Mouse (Mus musculus): ENCODE measurements around the gene Rgs17.

Gene Rgs17

DNA sequence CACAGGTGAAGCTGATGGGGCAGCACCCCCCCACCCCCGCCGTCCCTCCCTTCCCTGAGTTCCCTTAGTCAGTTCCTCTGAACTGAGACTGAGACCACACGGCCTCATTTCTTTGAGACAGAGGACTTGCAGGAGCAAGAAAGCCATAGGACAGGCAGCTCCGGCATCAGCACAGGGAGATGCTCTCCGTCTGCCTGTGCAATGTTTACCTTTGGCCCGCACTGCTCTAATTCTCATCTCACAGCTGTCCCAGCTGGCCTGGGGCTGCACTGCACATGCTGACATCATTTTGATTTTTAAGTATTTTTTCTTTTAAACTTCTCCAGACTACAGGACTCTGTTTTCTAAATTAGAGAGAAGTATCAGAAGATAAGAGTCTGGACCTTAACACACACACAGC lies 119.3 kb downstream of the Rgs17 start:
- TF ChIP-seq POU5F1 (IDR thresholded peaks at IDR 0.05; ENCODE audit: borderline replicate concordance, low read length) (no peak), NANOG (IDR thresholded peaks at IDR 0.05; ENCODE audit: borderline replicate concordance, low read length) (no peak), CTCF (conservative IDR thresholded peaks at IDR 0.05; ENCODE audit: low read length) (no peak)
- peaks cover 56% of the 10 kb centered on the region for H3K36me3 ChIP-seq (ENCODE audit: insufficient read depth, low read length)
- H3K4me3 ChIP-seq (replicated peaks; ENCODE audit: low read length): peak overlapping the region; percentile 97
- no peaks in the 10 kb centered on the region for H3K9me3 ChIP-seq (ENCODE audit: low read length)
- H3K4me1 ChIP-seq (replicated peaks; ENCODE audit: low read depth, low read length): peaks cover 62% of the 10 kb centered on the region
- H3K27me3 ChIP-seq (ENCODE audit: insufficient read depth, low read length): no peaks in the 10 kb centered on the region

DNA sequence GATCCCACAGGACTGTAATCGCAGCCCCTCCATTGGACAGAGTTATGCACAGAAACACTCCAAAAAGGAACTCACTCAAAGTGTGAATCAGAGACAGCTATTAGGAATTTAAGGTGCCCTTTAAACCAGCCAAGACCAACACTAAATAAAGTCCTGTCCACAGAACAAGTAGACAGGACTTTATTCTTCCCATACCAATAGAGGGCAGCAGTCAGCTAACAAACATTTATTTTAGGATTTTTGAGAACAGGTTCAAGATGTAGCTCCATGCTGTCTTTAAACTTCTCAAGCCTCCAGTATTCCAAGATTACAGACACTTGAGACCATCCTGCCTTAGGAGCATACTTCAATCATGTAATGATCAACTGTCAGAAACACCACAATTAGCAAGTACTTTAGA lies 121.7 kb downstream of the Rgs17 start:
- H3K9me3 ChIP-seq (ENCODE audit: low read length): no peaks in the 10 kb centered on the region
- H3K4me1 ChIP-seq (replicated peaks; ENCODE audit: low read depth, low read length): peaks cover 62% of the 10 kb centered on the region
- no peaks in the 10 kb centered on the region for H3K27me3 ChIP-seq (ENCODE audit: insufficient read depth, low read length)
- peak overlapping the region; percentile 97 for H3K4me3 ChIP-seq (replicated peaks; ENCODE audit: low read length)
- peaks cover 60% of the 10 kb centered on the region for H3K36me3 ChIP-seq (ENCODE audit: insufficient read depth, low read length)
- TF ChIP-seq CTCF (conservative IDR thresholded peaks at IDR 0.05; ENCODE audit: low read length) (peak; percentile 73), NANOG (IDR thresholded peaks at IDR 0.05; ENCODE audit: borderline replicate concordance, low read length) (no peak)

DNA sequence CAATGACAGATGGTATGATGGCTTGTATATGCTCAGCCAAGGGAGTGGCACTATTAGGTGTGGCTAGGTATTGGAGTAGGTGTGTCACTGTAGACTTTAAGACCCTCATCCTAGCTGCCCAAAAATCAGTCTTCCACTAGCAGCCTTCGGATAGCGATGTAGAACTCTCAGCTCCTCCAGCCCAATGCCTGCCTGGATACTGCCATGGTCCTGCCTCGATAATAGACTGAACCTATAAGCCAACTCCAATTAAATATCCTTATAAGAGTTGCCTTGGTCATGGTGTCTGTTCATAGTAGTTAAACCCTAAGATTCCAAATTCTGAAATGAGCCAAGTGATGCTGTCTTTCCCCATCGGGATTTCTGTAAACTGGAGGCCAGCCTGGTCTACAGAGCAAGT lies 124.1 kb downstream of the Rgs17 start:
- Histone ChIP-seq H3K4me1 (replicated peaks; ENCODE audit: low read depth, low read length) (peaks cover 62% of the 10 kb centered on the region), H3K27me3 (ENCODE audit: insufficient read depth, low read length) (no peaks in the 10 kb centered on the region), H3K9me3 (ENCODE audit: low read length) (no peaks in the 10 kb centered on the region), H3K36me3 (ENCODE audit: insufficient read depth, low read length) (peaks cover 53% of the 10 kb centered on the region), H3K4me3 (replicated peaks; ENCODE audit: low read length) (no peak overlapping the region)
- TF ChIP-seq NANOG (IDR thresholded peaks at IDR 0.05; ENCODE audit: borderline replicate concordance, low read length) (no peak), CTCF (conservative IDR thresholded peaks at IDR 0.05; ENCODE audit: low read length) (no peak), POU5F1 (IDR thresholded peaks at IDR 0.05; ENCODE audit: borderline replicate concordance, low read length) (no peak)

DNA sequence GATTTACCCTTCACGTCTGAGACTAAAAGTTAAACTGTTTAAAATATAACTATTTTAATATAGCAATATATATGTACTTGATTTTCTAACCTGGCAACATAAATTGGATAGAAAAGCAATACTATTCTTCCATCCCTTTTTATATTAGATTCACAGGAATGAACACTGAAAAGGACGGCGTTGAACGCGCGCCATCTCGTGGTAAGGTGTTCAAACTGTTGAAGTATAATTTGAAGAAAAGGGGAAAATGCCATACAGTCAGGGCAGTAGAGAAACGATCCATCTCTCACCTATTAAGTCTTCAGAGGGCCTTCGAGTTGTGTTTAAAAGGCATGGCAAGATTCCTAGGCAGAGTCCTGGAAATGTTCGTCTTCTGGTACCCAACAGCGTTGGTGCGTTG lies 131.5 kb downstream of the Rgs17 start:
- Histone ChIP-seq H3K36me3 (ENCODE audit: insufficient read depth, low read length) (no peaks in the 10 kb centered on the region), H3K4me3 (replicated peaks; ENCODE audit: low read length) (no peak overlapping the region), H3K27me3 (ENCODE audit: insufficient read depth, low read length) (0 out of 2 replicates have a peak, but pooled peaks cover 4% of the 10 kb centered on the region), H3K4me1 (replicated peaks; ENCODE audit: low read depth, low read length) (0 out of 2 replicates have a peak, but pooled peaks cover 5% of the 10 kb centered on the region), H3K9me3 (ENCODE audit: low read length) (no peaks in the 10 kb centered on the region)
- TF ChIP-seq NANOG (IDR thresholded peaks at IDR 0.05; ENCODE audit: borderline replicate concordance, low read length) (no peak), CTCF (conservative IDR thresholded peaks at IDR 0.05; ENCODE audit: low read length) (peak; percentile 41)

DNA sequence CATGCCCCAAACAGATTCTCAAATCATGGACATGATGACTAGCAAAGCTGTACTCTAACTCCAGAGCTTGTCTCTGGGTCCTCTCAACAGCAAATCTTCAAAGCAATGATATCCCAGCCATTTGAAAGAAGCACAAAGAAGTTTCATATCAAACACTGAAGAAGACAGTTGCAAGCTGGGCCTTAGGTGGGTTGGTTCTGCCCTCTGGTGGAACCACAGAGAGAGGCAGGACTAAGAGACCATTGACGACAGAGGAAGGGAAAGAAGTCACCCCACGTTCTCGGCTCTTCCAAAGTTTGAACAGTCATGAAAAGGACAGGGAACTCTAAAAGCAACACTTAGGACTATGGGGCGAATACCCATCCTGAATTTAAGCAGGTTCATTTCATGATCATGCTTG lies 135.3 kb downstream of the Rgs17 start:
- Histone ChIP-seq H3K4me3 (replicated peaks; ENCODE audit: low read length) (no peak overlapping the region), H3K4me1 (replicated peaks; ENCODE audit: low read depth, low read length) (0 out of 2 replicates have a peak, but pooled peaks cover 2% of the 10 kb centered on the region), H3K36me3 (ENCODE audit: insufficient read depth, low read length) (no peaks in the 10 kb centered on the region), H3K27me3 (ENCODE audit: insufficient read depth, low read length) (0 out of 2 replicates have a peak, but pooled peaks cover 4% of the 10 kb centered on the region), H3K9me3 (ENCODE audit: low read length) (no peaks in the 10 kb centered on the region)
- TF ChIP-seq CTCF (conservative IDR thresholded peaks at IDR 0.05; ENCODE audit: low read length): peak; percentile 60
- no peak for TF ChIP-seq POU5F1 (IDR thresholded peaks at IDR 0.05; ENCODE audit: borderline replicate concordance, low read length)
- no peak for TF ChIP-seq NANOG (IDR thresholded peaks at IDR 0.05; ENCODE audit: borderline replicate concordance, low read length)

Data from E14TG2a.4 (cell line).